8 mouse cellular contexts compared by ENCODE assay signal in the genomic region with DNA sequence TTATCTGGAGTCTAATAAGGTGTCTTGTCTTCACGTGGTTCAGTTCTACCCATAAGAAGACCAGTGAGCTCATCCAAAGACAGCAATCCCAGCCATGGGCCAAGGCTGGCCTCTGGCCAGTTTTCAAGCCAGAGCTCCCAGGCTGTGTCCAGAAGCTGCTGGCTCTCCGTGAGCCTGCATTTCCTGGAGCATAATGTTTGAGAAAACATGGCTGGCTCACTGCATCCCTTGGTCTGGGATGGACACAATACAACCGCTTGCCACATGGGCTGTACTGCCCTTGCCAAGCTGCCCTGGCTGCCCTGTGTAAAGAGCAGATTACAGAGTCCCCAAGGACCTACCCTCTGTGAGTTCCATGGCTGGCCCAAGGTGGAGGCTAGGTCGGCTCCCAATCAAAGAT.
DNase-seq lines count a peak whose midpoint lies in the region; ATAC-seq and TF ChIP-seq lines count a peak whose summit lies in the region.

No protein-coding gene starts in this region.

- H3K36me3 ChIP-seq in neural tube, embryonic 15.5 days: peaks cover 21% of the 10 kb centered on the region

- H3K4me3 ChIP-seq in neural tube, embryonic 15.5 days (replicated peaks): no peak overlapping the region
- no peak overlapping the region for H3K4me3 ChIP-seq in layer of hippocampus, adult 2 months

- H3K27me3 ChIP-seq in neural tube, embryonic 15.5 days (replicated peaks): no peaks in the 10 kb centered on the region

- no peak overlapping the region for H3K9ac ChIP-seq in neural tube, embryonic 15.5 days (replicated peaks)

- peak overlapping the region; percentile 51; the same call in 1 of the 2 replicates for H3K27ac ChIP-seq in neural tube, embryonic 15.5 days (replicated peaks)
- H3K27ac ChIP-seq in layer of hippocampus, adult 2 months: no peak overlapping the region; the same call in 1 of the 2 replicates

- no peak overlapping the region for H3K4me2 ChIP-seq in neural tube, embryonic 15.5 days

- intact Hi-C loops in heart, postnatal 36 days (cut with DNase I): no loop called here

- H3K9me3 ChIP-seq in neural tube, embryonic 15.5 days (replicated peaks): no peaks in the 10 kb centered on the region

- ATAC-seq in neural tube, embryonic 15.5 days (ENCODE audit: low FRiP score): no peak
- ATAC-seq in erythroid progenitor cell, adult 5-6 weeks (replicated peaks; ENCODE audit: low FRiP score, poor library complexity, severe bottlenecking): no peak

- TF ChIP-seq CTCF in layer of hippocampus, adult 2 months (conservative IDR thresholded peaks at IDR 0.05): no peak

- H3K4me1 ChIP-seq in neural tube, embryonic 15.5 days: no peaks in the 10 kb centered on the region

- WGBS in neural tube, embryonic 15.5 days: 74% methylated on average over 4 of the region's 4 CpGs

- DNase-seq in neural tube, embryonic 10.5 days (ENCODE audit: extremely low spot score, low spot score): no peak
- peak; percentile 90 for DNase-seq in cerebellum, adult 9-11 months
- peak; percentile 70 to 75 for DNase-seq in heart, postnatal 36 days
- DNase-seq in ovary, adult 18-20 months (ENCODE audit: low spot score): peak; percentile 39
- DNase-seq in layer of hippocampus, adult 2 months (ENCODE audit: low spot score in 2 of 2): no peak
- DNase-seq in thymus, postnatal 36 days: no peak

Comparison
In these comparisons a context has a peak if more than half of its experiments do, and no peak if none do; other contexts are left out.
1. DNase-seq: peak in cerebellum, adult 9-11 months (single experiment), heart, postnatal 36 days (2 of 2) and ovary, adult 18-20 months (single experiment); none in neural tube, embryonic 10.5 days (single experiment), layer of hippocampus, adult 2 months (0 of 2) and thymus, postnatal 36 days (0 of 2).